Mouse (Mus musculus) brain, embryonic 14.5 days (tissue): ENCODE measurements around the gene Gm1123.

Experiments used
- CTCF ChIP-seq: fragments of 200-500 bp; IDR thresholded peaks from 2 replicates; pipeline ENCODE4 v1.5.1; 2012; ENCODE audit warnings: inconsistent platforms, mild to moderate bottlenecking, moderate library complexity, borderline replicate concordance; ENCODE audit not compliant: insufficient read depth, insufficient read length; ENCODE audit errors: extremely low read depth
- POLR2A ChIP-seq: fragments of 200-500 bp; IDR thresholded peaks from 2 replicates; pipeline ENCODE4 v1.6.1; 2012; ENCODE audit warnings: mild to moderate bottlenecking, inconsistent platforms, borderline replicate concordance; ENCODE audit not compliant: poor library complexity, insufficient read depth, insufficient read length, severe bottlenecking; ENCODE audit errors: extremely low read depth

GRCm38 (mm10) chr9:98974898-98975297, 60.6 kb downstream of the Gm1123 start:
- no peak for TF ChIP-seq POLR2A
- TF ChIP-seq CTCF: no peak
